Mouse (Mus musculus) midbrain, embryonic 16.5 days (tissue): Measurements from ENCODE around the gene Hmbs. TPM values are rescaled to one million over a fixed set of nuclear protein-coding genes. Genes with fewer than 3 reads are reported as not detected.
A peak's percentile ranks its signal among the peaks of the same experiment; 100 is the strongest.

Source experiments
- ATAC-seq: fragments of 200-750 bp; cut with Nextera tagmentation; 2 replicates; pipeline ENCODE4 v1.8.0; 2017; ENCODE audit warnings: moderate TSS enrichment
- H3K27ac ChIP-seq: fragments of 300-500 bp; sonication (generic); 2 replicates; pipeline ENCODE4 v1.5.1; 2014; ENCODE audit warnings: mild to moderate bottlenecking, low read length, mixed read lengths
- H3K27me3 ChIP-seq: fragments of 300-500 bp; sonication (generic); 2 replicates; pipeline ENCODE4 v1.6.1; 2014; ENCODE audit warnings: low read depth, low read length, mixed read lengths; ENCODE audit not compliant: control insufficient read depth, insufficient read depth
- H3K36me3 ChIP-seq: fragments of 300-500 bp; sonication (generic); 2 replicates; pipeline ENCODE4 v1.6.1; 2014; ENCODE audit warnings: mild to moderate bottlenecking, low read length, moderate library complexity, mixed read lengths; ENCODE audit not compliant: control insufficient read depth, insufficient read depth
- H3K4me1 ChIP-seq: fragments of 300-500 bp; sonication (generic); 2 replicates; pipeline ENCODE4 v1.6.1; 2014; ENCODE audit warnings: mild to moderate bottlenecking, low read length, mixed read lengths; ENCODE audit not compliant: control insufficient read depth, insufficient read depth
- H3K4me2 ChIP-seq: fragments of 300-500 bp; sonication (generic); 2 replicates; pipeline ENCODE4 v1.6.1; 2014; ENCODE audit warnings: mild to moderate bottlenecking, low read length, mixed read lengths
- H3K4me3 ChIP-seq: fragments of 300-500 bp; sonication (generic); 2 replicates; pipeline ENCODE4 v1.5.1; 2014; ENCODE audit warnings: low read depth, mild to moderate bottlenecking, low read length, moderate library complexity, mixed read lengths
- H3K9ac ChIP-seq: fragments of 300-500 bp; sonication (generic); 2 replicates; pipeline ENCODE4 v1.6.1; 2014; ENCODE audit warnings: low read depth, low read length, mixed read lengths
- H3K9me3 ChIP-seq: fragments of 300-500 bp; sonication (generic); replicated peaks from 2 replicates; pipeline ENCODE4 v1.6.1; 2014; ENCODE audit warnings: mild to moderate bottlenecking, low read length, mixed read lengths; ENCODE audit not compliant: control insufficient read depth, poor library complexity, severe bottlenecking
- WGBS: fragments of 180-500 bp; shearing (Covaris S2); extraction: QIAGEN DNeasy Blood & Tissue Kit; methylation state at CpG from one replicate; pipeline ENCODE4 v1.1.7; 2014; 5-methylcytosine and 5-hydroxymethylcytosine counted together
- microRNA-seq: library from miRNA; unstranded; fragments of <30 nt; microRNA quantifications from one replicate; pipeline ENCODE4, GENCODE M21; 2017
- polyA plus RNA-seq: library from polyadenylated mRNA; unstranded; fragments of >200 nt; fragmentation: Nextera tagmentation; extraction: Ambion mirVana; gene quantifications from 2 replicates; pipeline ENCODE4 v1.2.1, GENCODE M21; 2015

The Hmbs gene
- polyA plus RNA-seq, 1 experiment from 2014 or later, result 54.7 TPM

DNA sequence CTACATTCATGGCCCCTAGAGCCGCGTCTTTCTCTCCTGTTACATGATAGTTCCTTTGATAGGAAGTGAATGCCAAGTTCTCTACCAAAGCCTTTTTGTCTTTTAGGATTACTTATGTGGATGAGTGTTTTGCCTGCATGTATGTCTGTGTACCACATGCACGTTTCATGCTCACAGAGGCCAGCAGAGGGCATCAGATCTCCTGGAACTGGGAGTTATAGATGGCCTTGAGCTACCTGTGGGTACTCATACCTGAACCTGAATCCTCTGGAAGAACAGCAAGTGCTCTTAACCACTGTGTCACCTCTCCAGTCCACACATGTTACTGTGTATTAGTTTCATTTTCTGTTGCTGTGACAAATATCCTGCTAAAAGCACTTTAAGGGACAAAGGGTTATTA lies 51.5 kb downstream of the Hmbs start:
- Histone ChIP-seq H3K4me2 (no peak overlapping the region), H3K27ac (no peak overlapping the region), H3K4me1 (peaks cover 11% of the 10 kb centered on the region), H3K9me3 (no peaks in the 10 kb centered on the region), H3K9ac (no peak overlapping the region), H3K27me3 (no peaks in the 10 kb centered on the region), H3K36me3 (peaks cover 30% of the 10 kb centered on the region), H3K4me3 (no peak overlapping the region)
- no peak for ATAC-seq
- 63% methylated on average over 3 of the region's 3 CpGs for WGBS

DNA sequence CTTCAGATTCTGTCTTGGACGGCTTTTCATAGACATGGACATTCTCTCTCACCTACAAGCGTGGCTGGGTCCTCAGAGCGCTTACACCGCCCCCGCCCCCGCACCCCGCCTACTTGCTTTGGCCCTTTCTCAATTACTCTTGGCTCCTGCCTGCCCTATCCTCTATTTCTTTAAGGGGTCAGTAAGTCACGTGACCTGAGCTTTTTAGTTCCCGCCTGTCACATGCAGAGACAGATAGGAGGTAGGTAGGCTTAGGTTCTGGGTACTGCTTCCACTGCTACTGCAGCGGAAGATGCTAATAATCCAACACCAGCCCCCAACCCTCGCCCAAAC lies 55.1 kb downstream of the Hmbs start:
- Histone ChIP-seq H3K4me3 (peak overlapping the region; percentile 95), H3K27ac (peak overlapping the region; percentile 87), H3K27me3 (no peaks in the 10 kb centered on the region), H3K4me1 (peaks cover 28% of the 10 kb centered on the region), H3K9me3 (no peaks in the 10 kb centered on the region), H3K36me3 (peaks cover 6% of the 10 kb centered on the region), H3K9ac (peak overlapping the region; percentile 98), H3K4me2 (peak overlapping the region; percentile 97)
- ATAC-seq, result no peak
- WGBS, result 5% methylated on average over 11 of the region's 11 CpGs

DNA sequence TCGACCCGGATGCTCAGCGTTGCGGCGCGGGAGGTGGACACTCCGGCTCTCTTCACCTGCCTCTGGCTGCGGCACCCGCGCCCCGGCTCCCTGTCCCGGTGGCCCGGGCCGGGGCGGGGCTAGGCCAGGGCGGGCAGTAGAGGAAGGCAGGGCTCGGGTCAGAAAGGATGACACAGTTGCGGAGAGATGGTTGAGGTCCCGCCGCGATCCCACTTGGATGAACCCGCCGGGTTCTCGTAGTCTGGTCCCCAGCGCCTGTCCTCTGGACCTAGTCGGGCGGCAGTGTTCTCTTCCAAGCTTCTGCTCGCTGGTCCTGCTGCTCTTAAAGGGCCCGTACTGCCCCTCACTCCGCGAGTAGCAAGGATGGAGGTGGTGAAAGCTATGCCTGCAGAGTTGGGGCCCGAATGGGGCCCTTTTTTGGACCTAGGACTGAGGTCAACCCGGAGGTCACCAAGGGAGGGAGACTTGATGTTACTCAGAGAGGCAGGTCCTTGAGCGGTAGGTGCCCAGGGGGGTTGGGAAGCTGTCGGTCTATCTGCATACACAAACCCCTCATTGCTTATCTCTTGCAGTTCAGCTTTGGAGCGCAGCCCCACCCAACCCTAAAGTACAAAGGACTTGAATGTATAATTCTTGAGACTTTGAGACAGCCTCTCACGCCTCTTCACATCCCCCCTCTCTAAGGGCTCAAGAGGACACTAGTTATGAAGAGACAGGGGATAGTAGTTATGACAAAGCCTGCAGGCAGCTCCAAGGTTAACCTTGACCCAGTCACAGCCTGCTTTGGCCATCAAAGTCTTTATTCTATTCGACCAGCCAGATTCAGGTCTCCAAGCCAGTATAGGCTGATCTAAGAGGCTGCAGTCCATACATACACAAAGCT lies 55.7 kb downstream of the Hmbs start, which contains the start of gene Abcg4:
Gene Abcg4 (minus strand): TSS at position 540 of the 883 bp plus-strand sequence.
- peak; percentile 70 for ATAC-seq
- no peaks in the 10 kb centered on the region for H3K27me3 ChIP-seq
- peak within 1 kb of the TSS; percentile 95 for H3K4me3 ChIP-seq
- peaks cover 6% of the 10 kb centered on the region for H3K36me3 ChIP-seq
- peak within 1 kb of the TSS; percentile 87 for H3K27ac ChIP-seq
- peak within 1 kb of the TSS; percentile 98 for H3K9ac ChIP-seq
- H3K4me2 ChIP-seq, result peak within 1 kb of the TSS; percentile 97
- under 1% methylated on average over 38 of the region's 38 CpGs for WGBS
- H3K4me1 ChIP-seq, result peaks cover 28% of the 10 kb centered on the region
- H3K9me3 ChIP-seq, result no peaks in the 10 kb centered on the region

DNA sequence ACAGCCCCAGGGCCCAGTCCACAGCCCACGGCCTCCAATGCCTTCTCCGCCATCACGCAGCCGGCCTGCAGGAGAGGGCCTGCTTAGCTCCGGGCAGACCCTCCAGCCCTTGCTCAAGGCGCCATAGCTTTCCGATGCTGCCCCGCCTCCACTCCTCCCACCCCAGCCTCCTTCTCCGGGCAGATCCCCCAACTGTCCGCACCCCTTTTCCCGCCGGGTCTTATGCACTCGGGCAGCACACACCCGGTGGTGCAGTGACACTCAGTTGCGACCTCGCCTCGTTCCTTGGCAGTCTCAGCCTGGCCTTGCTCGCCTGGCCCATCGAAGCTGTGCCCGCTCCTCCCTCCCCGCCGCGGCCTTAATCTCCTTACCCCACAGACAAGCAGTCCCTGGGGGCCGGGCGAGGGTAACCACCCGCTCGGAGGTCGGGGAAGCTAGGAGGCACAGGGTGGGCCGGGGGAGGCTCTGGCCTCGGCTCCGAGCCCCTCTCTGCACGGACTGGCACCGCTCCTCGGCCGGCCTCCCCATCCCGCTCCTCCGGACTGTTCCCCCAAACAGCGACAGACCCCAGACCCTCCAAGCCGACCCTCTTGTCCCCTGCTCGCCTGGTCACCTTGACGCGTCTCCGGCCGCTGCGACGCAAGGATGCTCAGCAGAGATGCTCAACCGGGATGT lies 56.5 kb downstream of the Hmbs start:
- H3K4me3 ChIP-seq, result peak overlapping the region; percentile 95
- H3K9me3 ChIP-seq, result no peaks in the 10 kb centered on the region
- ATAC-seq, result peak; percentile 59
- H3K36me3 ChIP-seq, result peaks cover 6% of the 10 kb centered on the region; the same call in 1 of the 2 replicates
- H3K27ac ChIP-seq, result peak overlapping the region; percentile 87
- H3K27me3 ChIP-seq, result no peaks in the 10 kb centered on the region
- H3K4me1 ChIP-seq, result peaks cover 28% of the 10 kb centered on the region
- WGBS, result under 1% methylated on average over 47 of the region's 47 CpGs
- peak overlapping the region; percentile 98 for H3K9ac ChIP-seq
- peak overlapping the region; percentile 97 for H3K4me2 ChIP-seq

DNA sequence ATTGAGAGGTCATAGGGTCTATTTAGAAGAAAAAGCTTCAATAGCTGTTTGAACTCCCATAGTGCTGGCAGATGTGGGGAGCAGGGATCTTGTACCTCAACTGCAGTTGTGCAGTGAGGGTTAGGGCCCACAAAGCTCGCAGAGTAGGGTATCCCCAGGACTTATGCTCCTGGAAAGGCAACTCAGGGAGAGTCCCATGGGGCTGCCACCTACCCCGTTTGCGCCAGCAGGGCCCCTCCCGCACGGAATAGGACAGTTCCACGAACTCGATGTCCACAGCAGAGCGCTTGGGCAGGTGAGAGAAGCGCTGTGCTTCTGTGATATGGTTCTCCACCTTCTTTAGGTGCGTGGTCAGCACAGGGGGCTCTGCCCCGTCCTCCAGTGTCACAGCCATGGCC lies 57.0 kb downstream of the Hmbs start:
- Histone ChIP-seq H3K27me3 (no peaks in the 10 kb centered on the region), H3K4me2 (peak overlapping the region; percentile 97), H3K27ac (peak overlapping the region; percentile 87), H3K4me3 (peak overlapping the region; percentile 95), H3K36me3 (peaks cover 6% of the 10 kb centered on the region; the same call in 1 of the 2 replicates), H3K9ac (peak overlapping the region; percentile 98), H3K9me3 (no peaks in the 10 kb centered on the region), H3K4me1 (peaks cover 28% of the 10 kb centered on the region)
- 8% methylated on average over 11 of the region's 11 CpGs for WGBS
- ATAC-seq, result no peak; the same call in 1 of the 2 replicates

Small RNA genes lying within 50 kb of the gene (microRNA-seq; reads per million reads assigned to microRNA genes)
- gene Gm44335, result not detected

Other genes with a start within 250 kb of the Hmbs start
- 0.15 and 0.16 TPM in 2 replicates for gene Mfrp, start 242.5 kb downstream of the Hmbs start, polyA plus RNA-seq
- 4.6 and 5.5 TPM in 2 replicates for gene C1qtnf5, start 237.0 kb downstream of the Hmbs start, polyA plus RNA-seq
- 0.10 and 0.15 TPM in 2 replicates for gene Gm49380, start 230.7 kb downstream of the Hmbs start, polyA plus RNA-seq
- gene Rnf26, start 230.7 kb downstream of the Hmbs start, polyA plus RNA-seq, result 25.6 and 26.0 TPM in 2 replicates
- gene Mcam, start 209.8 kb downstream of the Hmbs start, polyA plus RNA-seq, result 9.6 and 10.5 TPM in 2 replicates
- gene Cbl, start 110.2 kb downstream of the Hmbs start, polyA plus RNA-seq, result 21.7 and 26.5 TPM in 2 replicates
- 1.5 TPM in 1 of 2 replicates, not detected in the other for gene Ccdc153, start 103.6 kb downstream of the Hmbs start, polyA plus RNA-seq
- gene Pdzd3, start 92.8 kb downstream of the Hmbs start, polyA plus RNA-seq, result 0.72 and 0.82 TPM in 2 replicates
- gene Nlrx1, start 75.6 kb downstream of the Hmbs start, polyA plus RNA-seq, result 5.1 and 6.1 TPM in 2 replicates
- gene Abcg4, start 55.6 kb downstream of the Hmbs start, polyA plus RNA-seq, result 29.7 and 33.9 TPM in 2 replicates
- 28.7 and 30.0 TPM in 2 replicates for gene Hinfp, start 38.6 kb downstream of the Hmbs start, polyA plus RNA-seq
- 22.3 and 24.8 TPM in 2 replicates for gene C2cd2l, start 23.9 kb downstream of the Hmbs start, polyA plus RNA-seq
- gene Dpagt1, start 18.2 kb downstream of the Hmbs start, polyA plus RNA-seq, result 36.1 and 39.6 TPM in 2 replicates
- 112 and 124 TPM in 2 replicates for gene H2afx, start 9.5 kb downstream of the Hmbs start, polyA plus RNA-seq
- gene Vps11, start 17.4 kb upstream of the Hmbs start, polyA plus RNA-seq, result 40.6 and 45.6 TPM in 2 replicates
- gene Hyou1, start 35.3 kb upstream of the Hmbs start, polyA plus RNA-seq, result 26.8 and 28.2 TPM in 2 replicates
- 43.1 and 46.6 TPM in 2 replicates for gene Slc37a4, start 52.6 kb upstream of the Hmbs start, polyA plus RNA-seq
- gene Rps25, start 62.9 kb upstream of the Hmbs start, polyA plus RNA-seq, result 826 and 926 TPM in 2 replicates
- 330 and 343 TPM in 2 replicates for gene Trappc4, start 63.4 kb upstream of the Hmbs start, polyA plus RNA-seq
- gene Ccdc84, start 74.3 kb upstream of the Hmbs start, polyA plus RNA-seq, result 35.7 and 39.2 TPM in 2 replicates
- gene Foxr1, start 96.9 kb upstream of the Hmbs start, polyA plus RNA-seq, result not detected in 2 replicates
- gene Upk2, start 110.7 kb upstream of the Hmbs start, polyA plus RNA-seq, result not detected in 2 replicates
- 10.7 and 10.8 TPM in 2 replicates for gene Bcl9l, start 138.6 kb upstream of the Hmbs start, polyA plus RNA-seq
- gene Cxcr5, start 217.6 kb upstream of the Hmbs start, polyA plus RNA-seq, result 0.07 TPM in 1 of 2 replicates, not detected in the other